Mouse (Mus musculus) neural tube, embryonic 14.5 days (tissue): ENCODE results near the gene Ifnab. TPM values are rescaled to one million over a fixed set of nuclear protein-coding genes. Genes with fewer than 3 reads are reported as not detected.

Experiments
- ATAC-seq: fragments of 200-750 bp; cut with Nextera tagmentation; 2 replicates; pipeline ENCODE4 v1.8.0; 2017; ENCODE audit warnings: low read depth, mild to moderate bottlenecking, moderate TSS enrichment, moderate library complexity
- H3K27ac ChIP-seq: fragments of 300-500 bp; sonication (generic); 2 replicates; pipeline ENCODE4 v1.5.1; 2014; ENCODE audit warnings: low read depth, mild to moderate bottlenecking, control low read depth, low read length, moderate library complexity, mixed read lengths
- H3K27me3 ChIP-seq: fragments of 300-500 bp; sonication (generic); 2 replicates; pipeline ENCODE4 v1.6.1; 2014; ENCODE audit warnings: low read length; ENCODE audit not compliant: control insufficient read depth, insufficient read depth
- H3K36me3 ChIP-seq: fragments of 300-500 bp; sonication (generic); 2 replicates; pipeline ENCODE4 v1.6.1; 2014; ENCODE audit warnings: low read length, mixed read lengths; ENCODE audit not compliant: control insufficient read depth, insufficient read depth
- H3K4me1 ChIP-seq: fragments of 300-500 bp; sonication (generic); 2 replicates; pipeline ENCODE4 v1.6.1; 2014; ENCODE audit warnings: low read length; ENCODE audit not compliant: control insufficient read depth, insufficient read depth
- H3K4me2 ChIP-seq: fragments of 300-500 bp; sonication (generic); 2 replicates; pipeline ENCODE4 v1.6.1; 2014; ENCODE audit warnings: mild to moderate bottlenecking, low read depth, low read length, control low read depth
- H3K4me3 ChIP-seq: fragments of 300-500 bp; sonication (generic); 2 replicates; pipeline ENCODE4 v1.5.1; 2014; ENCODE audit warnings: low read depth, low read length, control low read depth, mixed read lengths
- H3K9ac ChIP-seq: fragments of 300-500 bp; sonication (generic); replicated peaks from 2 replicates; pipeline ENCODE4 v1.6.1; 2014; ENCODE audit warnings: low read depth, mild to moderate bottlenecking, control low read depth, low read length, mixed read lengths
- H3K9me3 ChIP-seq: fragments of 300-500 bp; sonication (generic); 2 replicates; pipeline ENCODE4 v1.6.1; 2016; ENCODE audit warnings: low read length; ENCODE audit not compliant: control insufficient read depth
- WGBS: fragments of 180-500 bp; shearing (Covaris S2); extraction: QIAGEN DNeasy Blood & Tissue Kit; methylation state at CpG from one replicate; pipeline ENCODE4 v1.1.7; 2014; 5-methylcytosine and 5-hydroxymethylcytosine counted together
- polyA plus RNA-seq: library from polyadenylated mRNA; unstranded; fragments of >200 nt; fragmentation: Nextera tagmentation; extraction: Ambion mirVana; gene quantifications from 2 replicates; pipeline ENCODE4 v1.2.1, GENCODE M21; 2014

Ifnab gene
- polyA plus RNA-seq, 1 experiment from 2014 or later, result not detected

DNA sequence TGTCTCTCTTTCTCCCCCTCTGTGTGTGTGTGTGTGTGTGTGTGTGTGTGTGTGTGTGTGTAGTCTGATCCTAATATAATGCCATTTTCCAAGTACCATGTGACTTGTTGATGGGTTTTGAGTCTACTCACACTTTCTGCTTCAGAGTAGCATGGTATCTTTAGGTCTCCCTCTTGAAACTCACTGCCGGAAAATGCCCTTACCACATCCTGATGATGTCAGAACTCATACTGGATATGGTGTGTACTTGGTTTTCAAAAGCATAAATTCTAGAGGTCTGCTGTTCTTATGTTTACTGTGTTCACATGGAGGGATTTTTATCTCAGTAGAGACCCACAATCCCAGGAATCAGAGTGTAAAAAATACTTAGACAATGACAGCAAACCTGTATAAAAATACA, 1.4 kb upstream of the Ifnab start:
- no peak overlapping the region for H3K4me2 ChIP-seq
- H3K27ac ChIP-seq, result no peak overlapping the region
- no peak overlapping the region for H3K4me3 ChIP-seq
- H3K4me1 ChIP-seq, result no peaks in the 10 kb centered on the region
- no peaks in the 10 kb centered on the region for H3K27me3 ChIP-seq
- WGBS, result 91% methylated on average over 1 of the region's 1 CpGs
- H3K9me3 ChIP-seq, result no peaks in the 10 kb centered on the region
- no peaks in the 10 kb centered on the region for H3K36me3 ChIP-seq
- no peak for ATAC-seq
- H3K9ac ChIP-seq, result no peak overlapping the region

DNA sequence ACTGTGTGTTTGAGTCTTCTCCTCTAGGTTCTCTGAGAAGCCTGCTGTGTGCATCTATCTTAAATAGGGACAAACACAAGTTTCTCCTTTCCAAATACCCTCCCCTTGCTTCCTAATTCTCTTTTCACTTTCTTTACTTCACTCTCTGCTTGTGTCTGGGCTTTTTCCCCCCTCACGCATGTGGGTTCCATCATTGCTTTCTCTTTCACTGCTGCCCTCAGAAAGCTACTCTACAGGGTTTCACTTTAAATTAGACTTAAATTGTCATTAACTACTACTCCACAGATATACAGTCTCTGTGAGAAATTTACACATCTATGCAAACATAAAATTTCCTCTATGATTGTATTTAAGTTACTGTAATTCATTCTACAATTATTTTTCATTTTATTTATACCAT, 7.3 kb downstream of the Ifnab start, which contains the start of gene Ifna2:
Gene Ifna2, minus strand, starts transcription at position 101 of the 400 bp plus-strand sequence.
- H3K9ac ChIP-seq, result no peak within 1 kb of the TSS
- 97% methylated on average over 1 of the region's 1 CpGs for WGBS
- no peak within 1 kb of the TSS for H3K4me2 ChIP-seq
- no peak for ATAC-seq
- no peaks in the 10 kb centered on the region for H3K4me1 ChIP-seq
- H3K36me3 ChIP-seq, result no peaks in the 10 kb centered on the region
- no peak within 1 kb of the TSS for H3K27ac ChIP-seq
- H3K4me3 ChIP-seq, result no peak within 1 kb of the TSS
- H3K27me3 ChIP-seq, result no peaks in the 10 kb centered on the region
- no peaks in the 10 kb centered on the region for H3K9me3 ChIP-seq

DNA sequence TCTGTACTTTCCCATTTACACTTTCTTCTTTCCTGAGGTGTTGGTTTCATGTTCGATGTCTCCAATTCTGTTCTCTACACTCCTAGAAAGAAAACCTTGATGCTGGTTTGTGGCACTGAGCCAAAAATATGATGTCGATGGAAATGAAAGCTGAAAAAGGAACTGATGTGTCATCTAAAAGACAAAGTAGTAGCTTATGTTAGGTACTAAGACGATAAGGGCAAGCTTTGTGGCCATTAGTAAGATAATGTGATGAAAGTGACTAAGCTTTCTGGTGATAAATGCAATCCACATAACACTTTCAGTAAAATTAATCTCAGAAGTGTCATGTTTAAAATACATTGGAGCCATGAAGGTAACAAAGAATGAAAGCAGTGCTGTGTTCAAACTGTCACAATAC, 9.8 kb downstream of the Ifnab start:
- Histone ChIP-seq H3K4me1 (no peaks in the 10 kb centered on the region), H3K27me3 (no peaks in the 10 kb centered on the region), H3K36me3 (no peaks in the 10 kb centered on the region), H3K4me2 (no peak overlapping the region), H3K4me3 (no peak overlapping the region), H3K9ac (no peak overlapping the region), H3K27ac (no peak overlapping the region), H3K9me3 (no peaks in the 10 kb centered on the region)
- ATAC-seq, result no peak
- WGBS, result 84% methylated on average over 3 of the region's 3 CpGs

DNA sequence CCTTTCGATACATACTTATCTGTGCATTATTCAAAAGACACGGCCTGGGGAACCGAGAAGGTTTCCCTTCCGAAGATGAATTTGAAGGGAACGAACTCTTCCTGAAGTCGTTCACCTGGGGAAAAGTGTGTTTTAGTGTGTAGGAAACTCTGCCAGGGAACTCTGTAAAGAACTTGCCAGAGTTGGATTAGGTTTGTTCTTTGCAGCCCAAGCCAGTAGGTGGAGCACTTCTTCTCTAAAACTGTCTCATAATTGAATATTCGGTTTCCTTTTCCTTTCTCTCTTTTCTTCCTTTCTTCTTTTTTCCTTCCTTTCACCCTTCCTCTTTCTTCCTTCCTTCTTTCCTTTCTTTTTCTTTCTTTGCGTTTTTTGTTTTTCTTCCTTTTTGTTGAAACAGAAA, 10.8 kb downstream of the Ifnab start:
- no peaks in the 10 kb centered on the region for H3K27me3 ChIP-seq
- no peaks in the 10 kb centered on the region for H3K9me3 ChIP-seq
- H3K27ac ChIP-seq, result no peak overlapping the region
- ATAC-seq, result no peak
- no peak overlapping the region for H3K4me2 ChIP-seq
- H3K4me3 ChIP-seq, result no peak overlapping the region
- no peaks in the 10 kb centered on the region for H3K36me3 ChIP-seq
- no peaks in the 10 kb centered on the region for H3K4me1 ChIP-seq
- no peak overlapping the region for H3K9ac ChIP-seq
- WGBS, result 51% methylated on average over 8 of the region's 8 CpGs

DNA sequence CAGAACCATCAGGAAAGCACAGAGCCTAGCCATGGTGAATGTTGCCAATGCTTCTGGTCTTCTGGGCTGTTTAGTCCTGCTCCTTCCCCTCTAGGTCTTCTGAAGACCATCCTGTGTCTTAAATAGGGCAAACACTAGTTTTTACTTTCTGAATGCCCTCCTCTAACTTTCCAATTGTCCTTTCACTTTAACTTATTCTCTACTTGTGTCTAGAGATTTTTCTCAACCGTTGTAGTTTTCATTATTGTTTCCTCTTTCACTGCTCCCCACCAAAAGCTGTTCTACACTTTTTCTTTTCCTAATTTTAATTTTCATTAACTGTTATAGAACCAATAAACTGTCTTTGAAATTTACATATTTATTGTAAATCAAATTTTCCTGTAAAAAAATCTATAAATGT, 14.3 kb downstream of the Ifnab start, which contains the start of gene Ifna16:
Gene Ifna16, minus strand, starts transcription at position 101 of the 400 bp plus-strand sequence.
- Histone ChIP-seq H3K9ac (no peak within 1 kb of the TSS), H3K4me1 (no peaks in the 10 kb centered on the region), H3K36me3 (no peaks in the 10 kb centered on the region), H3K4me2 (no peak within 1 kb of the TSS), H3K27ac (no peak within 1 kb of the TSS), H3K4me3 (no peak within 1 kb of the TSS), H3K27me3 (no peaks in the 10 kb centered on the region), H3K9me3 (no peaks in the 10 kb centered on the region)
- 86% methylated on average over 1 of the region's 1 CpGs for WGBS
- no peak for ATAC-seq

DNA sequence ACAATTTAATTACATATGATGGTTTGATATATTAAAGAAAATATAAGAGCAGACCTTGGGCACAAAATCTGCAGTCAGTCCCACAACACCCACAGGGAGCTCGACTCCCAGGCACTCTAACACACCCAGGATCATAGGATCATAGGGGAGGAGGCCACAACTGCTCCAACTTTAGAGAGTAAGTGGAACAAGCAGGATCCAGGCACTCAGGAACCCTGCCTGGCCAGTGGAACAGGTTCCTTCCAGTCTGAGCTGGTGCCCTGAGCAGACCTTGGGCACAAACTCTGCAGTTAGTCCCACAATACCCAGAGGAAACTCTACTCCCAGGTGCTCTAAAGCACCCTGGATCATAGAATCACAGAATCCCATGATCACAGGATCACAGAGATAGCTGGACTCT, 35.7 kb downstream of the Ifnab start:
- Histone ChIP-seq H3K4me2 (no peak overlapping the region), H3K9ac (no peak overlapping the region), H3K27me3 (no peaks in the 10 kb centered on the region), H3K4me3 (no peak overlapping the region), H3K4me1 (no peaks in the 10 kb centered on the region), H3K36me3 (no peaks in the 10 kb centered on the region), H3K27ac (no peak overlapping the region), H3K9me3 (no peaks in the 10 kb centered on the region)
- no peak for ATAC-seq
- 63% methylated on average over 1 of the region's 1 CpGs for WGBS

DNA sequence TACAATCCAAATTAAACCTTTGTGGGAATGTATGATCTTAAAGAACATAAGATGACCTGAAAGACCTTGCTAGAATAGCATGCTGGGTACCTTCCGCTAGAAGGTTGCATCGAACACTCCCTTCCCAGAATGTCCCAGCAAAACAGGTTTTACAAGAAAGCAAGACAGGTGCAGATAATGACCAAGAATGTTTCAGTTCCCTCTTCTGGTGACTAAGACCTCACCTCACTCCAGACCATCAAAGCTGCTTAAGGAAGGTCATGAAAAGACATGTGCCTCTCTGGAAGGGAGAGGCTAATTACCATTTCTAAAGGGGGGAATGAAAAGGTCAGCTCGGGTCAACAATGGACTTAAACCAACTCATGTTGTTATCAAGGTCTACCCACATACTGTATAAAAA, 37.5 kb downstream of the Ifnab start:
- Histone ChIP-seq H3K4me1 (no peaks in the 10 kb centered on the region), H3K4me2 (no peak overlapping the region), H3K9ac (no peak overlapping the region), H3K9me3 (no peaks in the 10 kb centered on the region), H3K27me3 (no peaks in the 10 kb centered on the region), H3K36me3 (no peaks in the 10 kb centered on the region), H3K27ac (no peak overlapping the region), H3K4me3 (no peak overlapping the region)
- ATAC-seq, result no peak
- WGBS, result 75% methylated on average over 3 of the region's 3 CpGs

DNA sequence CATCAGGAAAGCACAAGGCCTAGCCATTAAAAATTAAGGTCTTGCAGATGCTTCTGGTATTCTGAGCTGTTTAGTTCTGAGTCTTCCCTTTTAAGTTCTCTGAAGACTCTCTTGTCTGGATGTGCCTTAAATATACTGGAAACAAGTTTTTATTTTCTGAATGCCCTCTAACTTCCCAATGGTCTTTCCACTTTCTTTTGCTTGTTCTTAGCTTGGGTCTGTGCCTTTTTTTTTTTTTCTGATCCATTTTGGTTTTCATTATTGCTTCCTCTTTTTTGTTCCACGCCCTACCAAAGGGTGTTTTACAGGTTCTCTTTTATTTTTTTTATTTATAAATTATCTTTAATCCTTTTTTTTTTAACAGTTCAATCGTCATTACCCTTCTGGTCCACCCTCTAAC, 46.8 kb downstream of the Ifnab start, which contains the start of gene Ifna13:
Gene Ifna13, minus strand, starts transcription at position 101 of the 400 bp plus-strand sequence.
- Histone ChIP-seq H3K4me1 (no peaks in the 10 kb centered on the region), H3K27ac (no peak within 1 kb of the TSS), H3K9ac (no peak within 1 kb of the TSS), H3K4me3 (no peak within 1 kb of the TSS), H3K9me3 (no peaks in the 10 kb centered on the region), H3K36me3 (no peaks in the 10 kb centered on the region), H3K27me3 (no peaks in the 10 kb centered on the region), H3K4me2 (no peak within 1 kb of the TSS)
- WGBS, result 65% methylated on average over 2 of the region's 2 CpGs
- ATAC-seq, result no peak

DNA sequence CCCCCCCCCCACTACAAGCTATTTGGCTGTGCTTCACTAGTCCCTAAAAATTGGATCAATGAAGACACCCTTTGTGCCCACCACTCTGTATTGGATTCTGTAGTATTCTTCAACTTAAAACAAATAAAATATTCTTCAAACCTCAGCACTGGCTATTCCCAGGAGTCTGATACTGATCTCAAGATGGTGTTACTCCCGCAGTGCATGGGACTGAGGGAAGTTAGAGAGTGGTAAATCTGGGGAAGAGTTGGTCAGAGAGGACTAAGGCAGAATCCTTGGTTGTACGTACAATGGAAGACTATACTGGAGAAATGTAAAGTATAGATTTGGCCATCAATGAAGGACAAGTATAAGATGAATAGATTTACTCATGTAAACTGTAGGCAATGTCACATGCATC, 48.6 kb downstream of the Ifnab start:
- no peaks in the 10 kb centered on the region for H3K27me3 ChIP-seq
- ATAC-seq, result no peak
- H3K36me3 ChIP-seq, result no peaks in the 10 kb centered on the region
- H3K4me3 ChIP-seq, result no peak overlapping the region
- H3K4me2 ChIP-seq, result no peak overlapping the region
- no peaks in the 10 kb centered on the region for H3K4me1 ChIP-seq
- 40% methylated on average over 2 of the region's 2 CpGs for WGBS
- no peaks in the 10 kb centered on the region for H3K9me3 ChIP-seq
- no peak overlapping the region for H3K27ac ChIP-seq
- no peak overlapping the region for H3K9ac ChIP-seq
